Mouse (Mus musculus): ENCODE results near the gene Gng7. TPM values are rescaled to one million over a fixed set of nuclear protein-coding genes. Genes with fewer than 3 reads are reported as not detected.

Gng7 gene
- total RNA-seq, 2 experiments from 2014 or later = 0.13 to 0.34 TPM

GRCm38 (mm10) chr10:80933421-80933979, 81.2 kb downstream of the Gng7 start:
- intact Hi-C loops (cut with DNase I) = no loop called here
- DNase-seq (ENCODE audit: low spot score) = no peak

GRCm38 (mm10) chr10:80932700-80933420, 81.9 kb downstream of the Gng7 start:
- no peak for DNase-seq (ENCODE audit: low spot score)
- intact Hi-C loops (cut with DNase I) = no loop called here

- intact Hi-C loops (cut with DNase I) = no loop called here
- DNase-seq (ENCODE audit: low spot score) = no peak
Observed at GRCm38 (mm10) chr10:80932206-80932605, 82.5 kb downstream of the Gng7 start.

GRCm38 (mm10) chr10:80931695-80932094, 83.0 kb downstream of the Gng7 start:
- no peak for DNase-seq (ENCODE audit: low spot score)
- intact Hi-C loops (cut with DNase I) = loop anchor here (1.0 kb wide), 1 partner anchor 24 kb away; no protein-coding TSS in a partner anchor

GRCm38 (mm10) chr10:80931153-80931671, 83.5 kb downstream of the Gng7 start:
- no peak for DNase-seq (ENCODE audit: low spot score)

GRCm38 (mm10) chr10:80930361-80931152, 84.2 kb downstream of the Gng7 start:
- no peak for DNase-seq (ENCODE audit: low spot score)
- intact Hi-C loops (cut with DNase I) = loop anchor here (1.0 kb wide), 1 partner anchor 25 kb away; no protein-coding TSS in a partner anchor

More at GRCm38 (mm10) chr10:80931153-80931671, 83.5 kb downstream of the Gng7 start:
- intact Hi-C loops (cut with DNase I) = loop anchor here (1.0 kb wide), 1 partner anchor 24 kb away; no protein-coding TSS in a partner anchor

- peak; percentile 99 for DNase-seq (ENCODE audit: low spot score)
- intact Hi-C loops (cut with DNase I) = loop anchor here (2.0 kb wide), 1 partner anchor 65 kb away; no protein-coding TSS in a partner anchor
Observed at GRCm38 (mm10) chr10:80929299-80930226, 85.2 kb downstream of the Gng7 start, which contains the start of gene Gadd45b. Gene Gadd45b (plus strand): TSS chr10:80930073.

- peak; percentile 85 for DNase-seq (ENCODE audit: low spot score)
- intact Hi-C loops (cut with DNase I) = loop anchor here (1.0 to 2.0 kb wide), 2 partner anchors 60 to 66 kb away; no protein-coding TSS in a partner anchor
Observed at GRCm38 (mm10) chr10:80928586-80929298, 86.0 kb downstream of the Gng7 start.

GRCm38 (mm10) chr10:80925472-80925871, 89.3 kb downstream of the Gng7 start:
- intact Hi-C loops (cut with DNase I) = no loop called here

GRCm38 (mm10) chr10:80921923-80922322, 92.8 kb downstream of the Gng7 start:
- intact Hi-C loops (cut with DNase I) = no loop called here
- DNase-seq (ENCODE audit: low spot score) = no peak

More at GRCm38 (mm10) chr10:80925472-80925871, 89.3 kb downstream of the Gng7 start:
- no peak for DNase-seq (ENCODE audit: low spot score)

GRCm38 (mm10) chr10:80917779-80918434, 96.8 kb downstream of the Gng7 start, which contains the start of gene Lmnb2:
Gene Lmnb2 (minus strand): TSS chr10:80918245.
- intact Hi-C loops (cut with DNase I) = loop anchor here (2.0 kb wide), 1 partner anchor 15 kb away; no protein-coding TSS in a partner anchor
- no peak for DNase-seq (ENCODE audit: low spot score)

GRCm38 (mm10) chr10:80917336-80917778, 97.4 kb downstream of the Gng7 start:
- intact Hi-C loops (cut with DNase I) = no loop called here
- DNase-seq (ENCODE audit: low spot score) = no peak

- no peak for DNase-seq (ENCODE audit: low spot score)
- intact Hi-C loops (cut with DNase I) = no loop called here
Observed at GRCm38 (mm10) chr10:80915736-80916135, 99.0 kb downstream of the Gng7 start.

- DNase-seq (ENCODE audit: low spot score) = no peak
- intact Hi-C loops (cut with DNase I) = no loop called here
Observed at GRCm38 (mm10) chr10:80915260-80915659, 99.5 kb downstream of the Gng7 start.

- intact Hi-C loops (cut with DNase I) = no loop called here
- DNase-seq (ENCODE audit: low spot score) = no peak
Observed at GRCm38 (mm10) chr10:80914253-80914656, 100.5 kb downstream of the Gng7 start.

GRCm38 (mm10) chr10:80913364-80914011, 101.3 kb downstream of the Gng7 start:
- intact Hi-C loops (cut with DNase I) = no loop called here
- DNase-seq (ENCODE audit: low spot score) = no peak

GRCm38 (mm10) chr10:80911891-80912290, 102.9 kb downstream of the Gng7 start:
- DNase-seq (ENCODE audit: low spot score) = no peak
- intact Hi-C loops (cut with DNase I) = no loop called here

All from heart, postnatal 25 days (tissue).